Mouse (Mus musculus) lung, postnatal 36 days (tissue): ENCODE measurements around the gene Lyve1.

Experiments
- DNase-seq: peaks from one replicate; pipeline ENCODE4 v3.0.0; 2022; ENCODE audit warnings: mixed read lengths

Lyve1 gene

DNA sequence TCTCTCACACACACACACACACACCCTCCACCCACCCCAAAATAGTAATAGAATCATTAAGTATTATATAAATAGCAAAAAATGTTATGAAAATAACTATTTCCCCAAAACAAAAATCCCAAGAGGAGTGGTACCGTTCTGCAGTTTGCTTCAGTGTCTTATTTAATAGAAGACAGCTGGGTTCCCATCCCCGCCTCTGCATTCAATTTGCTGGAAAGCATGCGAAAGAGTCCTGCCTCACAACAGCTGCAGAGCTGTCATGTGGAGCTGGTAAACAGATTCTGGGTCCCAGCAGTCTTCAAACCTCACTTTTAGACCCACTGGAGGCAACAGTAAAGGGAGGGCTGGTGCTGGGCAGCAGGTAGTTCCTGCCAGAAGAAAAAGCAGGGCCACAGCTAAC, 54.1 kb downstream of the Lyve1 start:
- no peak for DNase-seq

DNA sequence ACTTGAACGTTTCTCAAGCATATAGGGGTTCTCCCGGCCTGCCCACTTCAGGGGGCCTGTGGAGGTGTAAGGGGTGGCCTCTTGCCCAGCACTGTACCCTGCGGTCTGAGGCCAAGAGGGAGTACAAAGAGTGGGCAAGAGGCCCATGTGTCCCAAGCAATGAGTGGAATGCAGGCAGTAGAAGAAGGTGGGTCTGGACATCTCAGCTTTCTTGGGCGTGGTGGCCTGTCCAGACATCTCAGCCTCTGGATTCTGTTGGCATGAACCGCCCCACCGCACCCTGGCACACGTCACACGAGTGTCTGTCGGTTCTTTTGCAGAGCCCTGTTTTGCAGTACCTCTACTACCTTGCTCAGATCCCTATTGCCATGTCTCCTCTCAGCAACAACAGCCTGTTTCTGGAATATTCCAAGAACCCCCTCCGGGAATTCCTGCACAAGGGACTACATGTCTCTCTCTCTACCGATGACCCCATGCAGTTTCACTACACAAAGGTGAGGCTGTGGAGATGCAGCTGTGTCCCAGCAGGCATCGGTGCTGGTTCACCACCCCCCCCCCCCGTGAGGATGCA, 55.5 kb downstream of the Lyve1 start:
- DNase-seq = no peak

DNA sequence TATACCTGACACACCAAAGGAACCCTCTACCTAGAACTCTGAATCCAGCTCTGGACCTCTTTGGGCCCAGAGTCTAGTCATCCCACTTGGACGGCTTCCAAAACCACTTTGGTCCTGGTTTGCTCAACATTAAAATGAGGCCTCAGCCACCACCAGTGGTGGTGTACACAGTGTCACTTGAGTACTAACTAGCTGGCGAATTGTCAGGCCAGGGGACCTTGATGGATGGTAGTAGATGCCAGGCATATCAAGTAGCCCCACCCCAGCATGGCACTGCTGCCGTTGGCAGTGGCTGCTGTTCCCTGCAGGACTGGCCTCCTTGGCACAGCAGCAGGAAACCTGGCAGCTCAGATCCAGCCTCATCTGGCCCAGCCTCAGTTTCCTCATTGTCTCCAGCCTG, 58.8 kb downstream of the Lyve1 start:
- DNase-seq = peak; percentile 79

DNA sequence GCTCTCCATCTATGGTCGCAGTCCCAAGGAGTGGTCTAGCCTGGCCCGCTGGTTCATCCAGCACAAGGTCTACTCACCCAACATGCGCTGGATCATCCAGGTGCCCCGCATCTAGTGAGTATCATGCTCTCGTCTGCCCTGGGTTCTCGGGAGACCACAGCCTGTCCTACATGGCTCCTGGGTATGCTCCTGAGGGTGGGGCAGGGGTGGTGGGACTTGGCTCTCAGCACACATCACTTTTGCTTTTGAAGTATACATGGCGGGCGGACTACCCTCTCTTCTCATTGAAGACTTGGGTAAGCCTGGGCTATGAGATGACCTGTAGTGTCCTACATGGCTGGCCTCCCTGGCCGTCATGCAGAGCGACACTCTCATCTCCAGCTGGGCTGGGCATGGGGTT, 59.9 kb downstream of the Lyve1 start:
- DNase-seq = no peak

DNA sequence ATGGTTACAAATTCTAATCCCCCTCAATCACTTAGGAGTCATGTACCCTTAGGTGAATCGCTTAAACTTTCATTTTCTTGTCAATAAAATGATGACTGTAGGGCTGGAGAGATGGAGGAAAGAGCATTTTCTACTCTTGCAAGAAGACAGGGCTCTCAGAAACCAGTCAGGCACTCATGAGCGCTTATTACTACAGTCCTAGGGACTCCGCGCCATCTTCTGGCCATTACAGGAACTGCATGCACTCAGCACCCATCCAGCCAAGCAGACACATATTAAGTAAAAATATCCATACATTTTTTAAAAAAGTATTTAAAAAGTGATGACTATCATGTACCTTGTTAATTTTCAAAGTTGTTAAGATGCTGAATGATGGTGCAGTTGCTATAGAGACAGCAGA, 62.0 kb downstream of the Lyve1 start:
- peak; percentile 94 for DNase-seq
